Mouse (Mus musculus): ENCODE measurements at regions not wholly inside any gene's neighbourhood (a gene's known extent, or its start where the extent isn't known, plus 50 kb on each side); places are given as distances from the start of the nearest gene placed in this dataset.

DNA sequence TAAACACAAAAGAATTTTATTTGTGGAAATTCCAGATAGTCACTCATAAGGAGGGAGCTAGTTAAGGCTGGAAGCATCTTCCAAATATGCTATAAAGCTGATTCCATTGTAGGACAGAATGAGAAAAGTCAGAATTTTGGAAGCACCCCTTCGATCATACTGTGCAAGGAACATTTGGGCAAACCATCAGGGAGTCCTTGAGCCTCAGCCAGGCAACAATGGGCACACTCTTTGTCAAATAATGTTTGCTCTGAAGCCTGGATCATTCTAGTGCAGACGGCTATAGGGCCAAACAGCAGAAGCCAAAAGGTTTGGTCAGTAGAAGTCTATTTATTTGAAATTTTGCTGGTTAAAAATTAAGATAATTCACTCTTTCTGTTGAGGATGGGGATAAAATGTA is 114.7 kb upstream of the Cadm2 start:
- no peaks in the 10 kb centered on the region for H3K27me3 ChIP-seq (replicated peaks)
- H3K4me1 ChIP-seq (replicated peaks): no peaks in the 10 kb centered on the region
- H3K27ac ChIP-seq: no peak overlapping the region
- no peak for ATAC-seq
- H3K4me3 ChIP-seq (replicated peaks): no peak overlapping the region
- WGBS: 81% methylated on average over 2 of the region's 2 CpGs
- no peaks in the 10 kb centered on the region for H3K36me3 ChIP-seq
- no peak overlapping the region for H3K4me2 ChIP-seq (replicated peaks)
- no peak overlapping the region for H3K9ac ChIP-seq
- no peaks in the 10 kb centered on the region for H3K9me3 ChIP-seq

GRCm38 (mm10) chr16:67698619-67699018 is 77.9 kb upstream of the Cadm2 start:
- no peak overlapping the region for H3K27ac ChIP-seq
- H3K36me3 ChIP-seq: no peaks in the 10 kb centered on the region
- H3K4me2 ChIP-seq (replicated peaks): no peak overlapping the region
- no peaks in the 10 kb centered on the region for H3K9me3 ChIP-seq
- ATAC-seq: no peak
- no peaks in the 10 kb centered on the region for H3K27me3 ChIP-seq (replicated peaks)
- no peak overlapping the region for H3K9ac ChIP-seq
- no peaks in the 10 kb centered on the region for H3K4me1 ChIP-seq (replicated peaks)
- WGBS: 47% methylated on average over 3 of the region's 3 CpGs
- H3K4me3 ChIP-seq (replicated peaks): no peak overlapping the region
